Mouse (Mus musculus) liver, embryonic 18 days (tissue): ENCODE measurements around the gene Vmn1r199. TPM values are rescaled to one million over a fixed set of nuclear protein-coding genes. Genes with fewer than 3 reads are reported as not detected.

Experiments used
- polyA plus RNA-seq: library from polyadenylated mRNA; depleted of rRNA; stranded (reverse); fragments of >200 nt; gene quantifications from 2 replicates; pipeline ENCODE4 v1.2.3, GENCODE M21; 2012; rRNA removed

Gene Vmn1r199
- not detected in 2 replicates for polyA plus RNA-seq

DNA sequence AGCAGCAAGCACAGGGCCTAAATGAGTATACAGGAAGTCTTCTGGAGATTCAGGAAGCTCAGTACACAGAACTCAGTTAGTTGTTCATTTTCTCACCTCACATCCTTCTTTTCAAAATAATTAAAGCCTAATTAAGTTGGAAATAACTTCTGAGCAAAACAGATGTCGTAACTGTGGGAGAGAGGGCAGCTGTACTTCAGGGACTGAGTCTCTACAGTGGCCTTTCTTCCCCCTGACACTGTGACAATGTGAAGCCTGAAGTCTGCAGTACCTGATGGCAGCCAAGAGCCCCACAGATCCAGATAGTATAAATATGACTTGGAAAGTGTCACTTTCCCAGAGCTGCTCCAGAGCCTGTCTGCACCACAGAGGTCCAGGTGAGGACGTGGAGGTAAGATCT is at the start of gene Vmn1r199:
TSS of gene Vmn1r199 (plus strand) at position 301 of the 400 bp plus-strand sequence.

DNA sequence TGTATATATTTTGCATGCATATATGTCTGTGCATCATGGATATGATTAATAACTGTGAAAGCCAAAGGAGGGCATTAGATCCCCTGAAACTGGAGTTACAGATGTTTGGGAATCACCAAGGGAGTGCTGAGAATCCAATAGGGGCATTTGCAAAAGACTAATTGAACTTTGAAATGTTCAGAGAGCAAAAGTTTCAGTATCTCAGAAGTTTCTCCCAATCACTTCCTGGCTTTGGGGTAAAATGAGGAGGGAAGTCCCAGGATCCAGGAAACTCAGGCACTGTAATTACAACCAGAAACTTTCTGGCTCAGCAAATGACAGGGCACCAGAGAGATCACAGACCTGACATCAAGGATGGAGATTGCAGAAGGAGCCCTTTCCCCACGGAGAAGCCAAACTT is 29.6 kb upstream of the Vmn1r199 start, which contains the start of gene Vmn1r198:
TSS of gene Vmn1r198 (plus strand) at position 301 of the 400 bp plus-strand sequence.

DNA sequence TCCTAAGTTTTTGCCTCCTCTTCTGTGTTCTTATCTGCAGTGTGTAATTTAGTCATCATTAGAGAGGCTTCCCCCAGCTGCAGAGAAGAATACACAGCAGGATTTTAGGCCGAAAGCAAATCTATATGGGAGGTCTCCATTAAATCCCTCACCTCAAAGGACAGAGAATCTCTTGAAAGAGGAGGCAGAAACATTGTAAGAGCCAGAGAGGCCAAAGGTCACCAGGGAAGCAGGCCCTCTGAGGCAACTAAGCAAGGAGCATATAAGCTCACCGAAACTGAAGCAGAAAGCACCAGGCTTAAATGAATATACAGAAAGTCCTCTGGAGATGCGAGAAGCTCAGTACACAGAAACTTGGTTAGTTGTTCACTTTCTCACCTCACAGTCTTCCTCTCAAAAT is 10.5 kb downstream of the Vmn1r199 start, which contains the start of gene Vmn1r200:
TSS of gene Vmn1r200 (plus strand) at position 301 of the 400 bp plus-strand sequence.

Other genes with a start within 250 kb of the Vmn1r199 start
- gene Vmn1r191, start 195.8 kb upstream of the Vmn1r199 start, polyA plus RNA-seq, result not detected in 2 replicates
- gene Vmn1r192, start 188.7 kb upstream of the Vmn1r199 start, polyA plus RNA-seq, result not detected in 2 replicates
- not detected in 2 replicates for gene Vmn1r193, start 156.7 kb upstream of the Vmn1r199 start, polyA plus RNA-seq
- gene Vmn1r194, start 135.6 kb upstream of the Vmn1r199 start, polyA plus RNA-seq, result not detected in 2 replicates
- gene Vmn1r195, start 109.3 kb upstream of the Vmn1r199 start, polyA plus RNA-seq, result not detected in 2 replicates
- not detected in 2 replicates for gene Vmn1r196, start 89.9 kb upstream of the Vmn1r199 start, polyA plus RNA-seq
- not detected in 2 replicates for gene Vmn1r197, start 55.2 kb upstream of the Vmn1r199 start, polyA plus RNA-seq
- not detected in 2 replicates for gene Vmn1r198, start 29.5 kb upstream of the Vmn1r199 start, polyA plus RNA-seq
- not detected in 2 replicates for gene Vmn1r200, start 10.6 kb downstream of the Vmn1r199 start, polyA plus RNA-seq
- gene Vmn1r201, start 92.1 kb downstream of the Vmn1r199 start, polyA plus RNA-seq, result not detected in 2 replicates
- gene Vmn1r202, start 125.6 kb downstream of the Vmn1r199 start, polyA plus RNA-seq, result not detected in 2 replicates
- gene Vmn1r203, start 138.3 kb downstream of the Vmn1r199 start, polyA plus RNA-seq, result not detected in 2 replicates
- not detected in 2 replicates for gene Vmn1r204, start 173.4 kb downstream of the Vmn1r199 start, polyA plus RNA-seq
- not detected in 2 replicates for gene Vmn1r205, start 213.2 kb downstream of the Vmn1r199 start, polyA plus RNA-seq
- gene Vmn1r206, start 244.4 kb downstream of the Vmn1r199 start, polyA plus RNA-seq, result not detected in 2 replicates